Mouse (Mus musculus): ENCODE measurements around the gene Ckap2. TPM values are rescaled to one million over a fixed set of nuclear protein-coding genes. Genes with fewer than 3 reads are reported as not detected.

Ckap2 gene
- total RNA-seq, 1 experiment = 68.7 TPM

- Histone ChIP-seq H3K27ac (ENCODE audit: insufficient read depth, low read depth, low read length, poor library complexity, severe bottlenecking) (no peak overlapping the region), H3K36me3 (ENCODE audit: control insufficient read depth, insufficient read depth, low read length, poor library complexity, severe bottlenecking) (peaks cover 9% of the 10 kb centered on the region), H3K4me1 (ENCODE audit: control insufficient read depth in 2 of 2, insufficient read depth in 2 of 2, low read length in 2 of 2, poor library complexity in 1 of 2) (peaks cover 0 to 4% of the 10 kb centered on the region in 2 experiments; a peak in 1 of 4 replicates), H3K4me3 (ENCODE audit: insufficient read depth in 1 of 2, low read depth in 1 of 2, low read length in 2 of 2, poor library complexity in 1 of 2, severe bottlenecking in 1 of 2) (no peak overlapping the region), H3K9ac (ENCODE audit: insufficient read depth, low read depth, low read length, poor library complexity, severe bottlenecking) (no peak overlapping the region), H3K9me3 (ENCODE audit: control insufficient read depth, insufficient read depth, low read depth, low read length) (no peaks in the 10 kb centered on the region)
- in situ Hi-C loops (cut with MboI; ENCODE audit: low sequenced_read_pairs in 2 of 2, unreplicated experiment in 2 of 2) = no loop called here
- no peak for TF ChIP-seq HCFC1 (IDR thresholded peaks at IDR 0.05; ENCODE audit: borderline replicate concordance, insufficient read depth, low read length)
- no peak for TF ChIP-seq MAFK (IDR thresholded peaks at IDR 0.05; ENCODE audit: insufficient read depth, low read depth, low read length)
- TF ChIP-seq CHD2 (IDR thresholded peaks at IDR 0.05; ENCODE audit: low read depth, low read length) = no peak
- no peak for TF ChIP-seq ZC3H11A (IDR thresholded peaks at IDR 0.05; ENCODE audit: borderline replicate concordance, low read depth, low read length)
- no peak for TF ChIP-seq ZNF384 (IDR thresholded peaks at IDR 0.05; ENCODE audit: low read depth, low read length)
- no peak for DNase-seq (ENCODE audit: low read depth, low spot score)
These were observed 16.5 kb downstream of the Ckap2 start for GRCm38 (mm10) chr8:22169167-22169566.

- H3K36me3 ChIP-seq (ENCODE audit: control insufficient read depth, insufficient read depth, low read length, poor library complexity, severe bottlenecking) = peaks cover 6% of the 10 kb centered on the region
- DNase-seq (ENCODE audit: low read depth, low spot score) = peak; percentile 83
- H3K9me3 ChIP-seq (ENCODE audit: control insufficient read depth, insufficient read depth, low read depth, low read length) = no peaks in the 10 kb centered on the region
- TF ChIP-seq HCFC1 (IDR thresholded peaks at IDR 0.05; ENCODE audit: borderline replicate concordance, insufficient read depth, low read length) (0 out of 2 replicates have a peak, but pooled peaks have one; percentile 53), ZC3H11A (IDR thresholded peaks at IDR 0.05; ENCODE audit: borderline replicate concordance, low read depth, low read length) (no peak)
- no peak within 1 kb of the TSS for H3K27ac ChIP-seq (ENCODE audit: insufficient read depth, low read depth, low read length, poor library complexity, severe bottlenecking)
- in situ Hi-C loops (cut with MboI; ENCODE audit: low sequenced_read_pairs in 2 of 2, unreplicated experiment in 2 of 2) = no loop called here
- peak within 1 kb of the TSS; percentile 63 to 71 for H3K4me3 ChIP-seq (ENCODE audit: insufficient read depth in 1 of 2, low read depth in 1 of 2, low read length in 2 of 2, poor library complexity in 1 of 2, severe bottlenecking in 1 of 2)
- H3K9ac ChIP-seq (ENCODE audit: insufficient read depth, low read depth, low read length, poor library complexity, severe bottlenecking) = peak within 1 kb of the TSS; percentile 40
- H3K4me1 ChIP-seq (ENCODE audit: control insufficient read depth in 2 of 2, insufficient read depth in 2 of 2, low read length in 2 of 2, poor library complexity in 1 of 2) = peaks cover 0 to 4% of the 10 kb centered on the region in 2 experiments; a peak in 1 of 4 replicates
These were observed 19.5 kb downstream of the Ckap2 start, which contains the start of gene Nek3 for GRCm38 (mm10) chr8:22166080-22166603. TSS of gene Nek3 (minus strand) at chr8:22166435.

- H3K9me3 ChIP-seq (ENCODE audit: control insufficient read depth, insufficient read depth, low read depth, low read length) = no peaks in the 10 kb centered on the region
- no peak for DNase-seq (ENCODE audit: low read depth, low spot score)
- peaks cover 5% of the 10 kb centered on the region for H3K36me3 ChIP-seq (ENCODE audit: control insufficient read depth, insufficient read depth, low read length, poor library complexity, severe bottlenecking)
- H3K27ac ChIP-seq (ENCODE audit: insufficient read depth, low read depth, low read length, poor library complexity, severe bottlenecking) = no peak overlapping the region
- in situ Hi-C loops (cut with MboI; ENCODE audit: low sequenced_read_pairs in 2 of 2, unreplicated experiment in 2 of 2) = no loop called here
- TF ChIP-seq MAFK (IDR thresholded peaks at IDR 0.05; ENCODE audit: insufficient read depth, low read depth, low read length) (no peak), CHD2 (IDR thresholded peaks at IDR 0.05; ENCODE audit: low read depth, low read length) (no peak), ZC3H11A (IDR thresholded peaks at IDR 0.05; ENCODE audit: borderline replicate concordance, low read depth, low read length) (no peak), HCFC1 (IDR thresholded peaks at IDR 0.05; ENCODE audit: borderline replicate concordance, insufficient read depth, low read length) (no peak), ZNF384 (IDR thresholded peaks at IDR 0.05; ENCODE audit: low read depth, low read length) (no peak)
- H3K4me3 ChIP-seq (ENCODE audit: insufficient read depth in 1 of 2, low read depth in 1 of 2, low read length in 2 of 2, poor library complexity in 1 of 2, severe bottlenecking in 1 of 2) = peak overlapping the region; percentile 63 to 71
- H3K9ac ChIP-seq (ENCODE audit: insufficient read depth, low read depth, low read length, poor library complexity, severe bottlenecking) = peak overlapping the region; percentile 40; the same call in 1 of the 2 replicates
- peaks cover 0 to 4% of the 10 kb centered on the region in 2 experiments; a peak in 1 of 4 replicates for H3K4me1 ChIP-seq (ENCODE audit: control insufficient read depth in 2 of 2, insufficient read depth in 2 of 2, low read length in 2 of 2, poor library complexity in 1 of 2)
These were observed 20.2 kb downstream of the Ckap2 start for GRCm38 (mm10) chr8:22165251-22166079.

GRCm38 (mm10) chr8:22164431-22164830, 21.2 kb downstream of the Ckap2 start:
- H3K36me3 ChIP-seq (ENCODE audit: control insufficient read depth, insufficient read depth, low read length, poor library complexity, severe bottlenecking) = peaks cover 3% of the 10 kb centered on the region
- peaks cover 0 to 4% of the 10 kb centered on the region in 2 experiments; a peak in 1 of 4 replicates for H3K4me1 ChIP-seq (ENCODE audit: control insufficient read depth in 2 of 2, insufficient read depth in 2 of 2, low read length in 2 of 2, poor library complexity in 1 of 2)
- H3K9me3 ChIP-seq (ENCODE audit: control insufficient read depth, insufficient read depth, low read depth, low read length) = no peaks in the 10 kb centered on the region
- TF ChIP-seq HCFC1 (IDR thresholded peaks at IDR 0.05; ENCODE audit: borderline replicate concordance, insufficient read depth, low read length) (no peak), ZC3H11A (IDR thresholded peaks at IDR 0.05; ENCODE audit: borderline replicate concordance, low read depth, low read length) (no peak), MAFK (IDR thresholded peaks at IDR 0.05; ENCODE audit: insufficient read depth, low read depth, low read length) (no peak), ZNF384 (IDR thresholded peaks at IDR 0.05; ENCODE audit: low read depth, low read length) (no peak), CHD2 (IDR thresholded peaks at IDR 0.05; ENCODE audit: low read depth, low read length) (no peak)
- H3K4me3 ChIP-seq (ENCODE audit: insufficient read depth in 1 of 2, low read depth in 1 of 2, low read length in 2 of 2, poor library complexity in 1 of 2, severe bottlenecking in 1 of 2) = no peak overlapping the region
- in situ Hi-C loops (cut with MboI; ENCODE audit: low sequenced_read_pairs in 2 of 2, unreplicated experiment in 2 of 2) = no loop called here
- H3K27ac ChIP-seq (ENCODE audit: insufficient read depth, low read depth, low read length, poor library complexity, severe bottlenecking) = no peak overlapping the region
- no peak overlapping the region for H3K9ac ChIP-seq (ENCODE audit: insufficient read depth, low read depth, low read length, poor library complexity, severe bottlenecking)
- DNase-seq (ENCODE audit: low read depth, low spot score) = no peak
